Mouse (Mus musculus) yolk sac, embryonic 10.5 days (tissue): ENCODE results near the gene Pde4dip.

Experiments
- DNase-seq: peaks from one replicate; pipeline ENCODE4 v3.0.0-alpha.2; 2017; ENCODE audit warnings: low spot score

Pde4dip gene

GRCm38 (mm10) chr3:97751566-97751965 lies 136.9 kb downstream of the Pde4dip start:
- DNase-seq, result no peak

GRCm38 (mm10) chr3:97748789-97749188 lies 139.7 kb downstream of the Pde4dip start:
- no peak for DNase-seq

DNA sequence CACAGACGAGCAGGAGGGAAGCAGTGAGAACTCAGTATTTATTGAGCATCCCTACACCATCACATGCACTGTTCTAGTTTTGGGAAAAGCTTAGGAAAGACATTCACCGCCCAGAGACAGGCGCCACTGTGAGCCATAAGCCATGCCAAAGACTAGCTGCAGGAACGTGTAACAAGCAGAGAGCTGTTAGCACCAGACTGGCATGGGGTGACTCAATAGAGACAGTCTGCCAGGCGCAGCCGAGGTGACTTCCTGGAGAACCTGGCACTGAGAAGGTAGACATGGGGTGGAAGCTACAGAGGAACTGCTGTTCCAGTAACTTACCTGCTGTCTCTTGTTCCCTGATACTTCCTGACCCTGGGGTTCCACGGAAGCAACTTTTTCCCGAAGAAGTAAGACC lies 145.7 kb downstream of the Pde4dip start:
- DNase-seq, result no peak

DNA sequence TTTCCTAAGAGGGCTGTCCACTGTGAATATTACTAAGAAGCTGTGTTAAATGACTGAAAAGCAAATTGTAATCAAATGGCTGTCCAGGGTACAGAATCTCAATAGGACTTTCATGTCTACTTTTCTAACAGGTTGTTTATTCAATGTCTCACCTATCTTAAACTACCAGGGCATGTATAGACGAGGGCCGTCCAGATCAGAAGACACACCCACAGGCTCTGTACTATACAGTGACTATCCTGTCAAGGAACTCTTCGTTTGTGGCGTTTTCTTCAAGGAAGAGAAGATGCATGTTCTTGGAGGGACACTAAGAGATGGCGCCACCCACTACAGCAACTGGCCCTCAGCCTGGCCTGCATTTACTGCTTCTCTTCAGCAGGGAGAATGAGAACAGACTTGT lies 152.9 kb downstream of the Pde4dip start:
- no peak for DNase-seq

GRCm38 (mm10) chr3:97734259-97734658 lies 154.2 kb downstream of the Pde4dip start:
- no peak for DNase-seq

GRCm38 (mm10) chr3:97732622-97733021 lies 155.9 kb downstream of the Pde4dip start:
- no peak for DNase-seq

DNA sequence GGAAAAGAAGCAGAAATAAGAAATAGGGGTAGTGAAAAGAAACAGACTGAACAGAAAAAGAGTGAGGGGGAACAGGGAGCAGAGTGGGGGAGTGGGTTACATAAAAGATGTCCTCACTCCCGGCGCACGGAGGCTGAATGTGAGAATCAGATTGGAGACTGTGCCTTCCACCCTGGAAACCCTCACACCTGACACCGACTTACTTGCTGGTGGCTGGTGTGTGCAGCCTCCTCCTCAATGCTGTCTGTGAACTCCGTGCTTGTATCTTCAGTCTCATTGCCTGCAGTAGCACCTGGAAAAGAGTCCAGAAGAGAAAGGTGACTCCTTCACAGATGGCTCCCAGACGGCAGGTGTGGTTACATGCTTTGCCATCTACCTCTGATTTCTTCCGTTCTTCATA lies 157.9 kb downstream of the Pde4dip start:
- DNase-seq, result no peak

DNA sequence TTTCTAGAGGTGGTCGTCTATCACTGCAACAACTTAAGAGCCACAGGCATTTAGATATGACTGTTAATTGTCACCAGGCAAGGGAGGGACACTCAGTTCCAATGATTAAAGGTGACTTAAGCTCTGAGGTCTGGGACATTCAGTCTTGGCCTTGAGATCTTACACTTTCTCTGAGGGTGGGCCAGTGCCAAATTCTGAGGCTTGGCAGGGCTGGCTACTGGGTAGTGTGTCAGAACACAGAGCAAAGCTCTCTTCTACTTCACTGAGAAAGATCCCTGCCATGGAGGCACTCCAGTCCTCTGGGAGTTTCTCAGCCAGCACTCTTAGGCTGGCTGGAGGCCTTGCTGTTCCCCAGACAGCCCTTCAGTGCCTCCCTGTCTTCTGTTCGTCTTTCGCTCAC lies 158.4 kb downstream of the Pde4dip start:
- no peak for DNase-seq

DNA sequence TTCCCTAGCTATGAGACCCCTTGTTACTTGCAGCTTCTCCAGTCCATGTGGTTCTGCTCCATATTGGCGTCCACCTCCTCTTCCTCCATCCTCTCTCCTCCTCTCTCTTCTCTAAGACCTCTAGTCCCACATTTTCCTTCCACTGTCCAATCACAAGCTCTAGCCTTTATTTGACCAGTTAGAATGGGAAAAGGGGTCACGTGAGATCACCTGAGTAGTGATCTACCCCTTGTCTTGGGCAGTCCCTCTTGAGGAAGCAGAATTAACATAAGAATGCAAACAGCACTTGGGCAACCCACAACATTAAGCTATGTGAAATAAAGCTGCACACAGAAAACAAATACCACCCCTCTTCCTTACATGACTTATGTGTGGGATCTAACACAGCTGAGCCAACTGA lies 160.7 kb downstream of the Pde4dip start:
- no peak for DNase-seq

DNA sequence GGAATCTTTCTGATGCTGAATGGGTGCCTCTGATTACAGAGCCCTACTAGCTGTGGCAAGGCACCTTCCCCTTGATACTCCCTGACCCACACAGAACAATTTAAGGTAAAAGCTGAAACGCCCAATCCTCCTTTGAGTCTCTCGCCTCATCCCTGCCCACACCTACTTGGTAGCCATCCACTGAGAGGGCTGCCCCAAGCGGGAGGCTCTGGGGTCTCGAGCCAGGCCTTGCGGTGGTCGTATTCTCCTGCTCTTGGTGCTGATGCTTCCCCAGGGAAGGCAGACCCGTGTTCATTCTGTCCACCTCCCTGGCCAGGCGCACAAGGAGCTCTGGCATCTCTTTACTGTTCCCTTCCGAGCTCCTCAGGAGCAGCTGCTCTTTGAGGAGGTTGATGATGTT lies 169.4 kb downstream of the Pde4dip start:
- DNase-seq, result no peak

DNA sequence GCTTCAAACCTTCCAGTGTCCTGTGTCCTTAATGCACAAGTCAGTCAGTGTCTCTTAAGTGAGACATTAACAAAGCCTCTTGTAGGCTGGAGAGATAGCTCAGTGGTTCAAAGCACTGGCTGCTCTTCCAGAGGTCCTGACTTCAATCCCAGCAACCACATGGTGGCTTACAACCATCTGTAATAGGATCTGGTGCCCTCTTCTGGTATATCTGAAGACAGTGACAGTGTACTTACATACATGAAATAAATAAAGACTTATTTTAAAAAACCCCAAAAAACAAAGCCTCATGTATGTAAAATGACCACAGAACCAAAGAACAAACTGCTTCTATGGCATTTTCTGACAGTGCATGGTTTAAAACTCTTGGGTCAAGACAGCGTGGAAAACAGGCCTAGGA lies 172.6 kb downstream of the Pde4dip start:
- DNase-seq, result no peak

GRCm38 (mm10) chr3:97710881-97711280 lies 177.6 kb downstream of the Pde4dip start:
- DNase-seq, result no peak

DNA sequence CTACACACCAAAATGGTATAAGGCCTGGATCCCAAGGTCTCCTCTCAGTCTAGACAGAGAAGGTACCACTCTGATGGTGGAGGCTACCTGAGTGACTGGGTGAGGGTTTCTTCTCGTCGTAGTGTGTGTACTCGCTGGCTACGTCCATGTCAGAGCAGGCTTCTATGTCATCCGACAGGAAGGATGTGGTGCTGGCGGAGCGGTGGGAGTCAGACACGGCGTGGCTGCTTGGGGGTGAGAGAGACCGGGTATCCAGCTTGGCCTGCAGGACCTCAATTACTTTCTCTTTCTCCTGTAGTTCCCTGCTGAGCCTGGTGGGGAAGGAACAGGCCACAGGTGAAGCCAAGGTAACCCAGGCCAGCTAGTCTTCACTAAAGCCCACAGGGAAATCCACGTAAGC lies 178.4 kb downstream of the Pde4dip start:
- no peak for DNase-seq

GRCm38 (mm10) chr3:97706561-97706960 lies 181.9 kb downstream of the Pde4dip start:
- DNase-seq, result no peak

DNA sequence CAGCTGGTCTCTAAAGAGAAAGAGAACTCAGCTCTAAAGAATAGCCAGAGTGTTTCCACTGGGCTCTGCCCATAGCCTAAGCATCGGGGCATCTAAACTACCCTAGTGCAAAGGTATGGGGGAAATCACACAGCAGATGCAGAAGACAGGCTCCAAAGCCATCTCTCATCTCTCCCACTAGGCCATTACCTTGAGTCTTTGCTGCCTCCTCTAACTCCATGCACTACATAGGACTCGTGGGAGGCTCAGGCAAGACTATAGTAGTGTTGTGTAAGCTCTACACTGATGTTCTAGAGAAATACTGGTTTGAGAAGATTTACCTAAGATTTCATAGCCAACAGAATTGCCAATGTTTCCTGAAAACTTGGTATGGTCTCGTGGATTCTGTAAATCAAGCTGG lies 183.0 kb downstream of the Pde4dip start:
- DNase-seq, result no peak

- no peak for DNase-seq
Measured at GRCm38 (mm10) chr3:97702448-97703080, 185.9 kb downstream of the Pde4dip start.

GRCm38 (mm10) chr3:97701198-97701597 lies 187.3 kb downstream of the Pde4dip start:
- DNase-seq, result no peak

GRCm38 (mm10) chr3:97699061-97699460 lies 189.4 kb downstream of the Pde4dip start:
- DNase-seq, result no peak

- DNase-seq, result no peak
Measured at GRCm38 (mm10) chr3:97697291-97697690, 191.2 kb downstream of the Pde4dip start.

GRCm38 (mm10) chr3:97696866-97697265 lies 191.6 kb downstream of the Pde4dip start:
- DNase-seq, result no peak

DNA sequence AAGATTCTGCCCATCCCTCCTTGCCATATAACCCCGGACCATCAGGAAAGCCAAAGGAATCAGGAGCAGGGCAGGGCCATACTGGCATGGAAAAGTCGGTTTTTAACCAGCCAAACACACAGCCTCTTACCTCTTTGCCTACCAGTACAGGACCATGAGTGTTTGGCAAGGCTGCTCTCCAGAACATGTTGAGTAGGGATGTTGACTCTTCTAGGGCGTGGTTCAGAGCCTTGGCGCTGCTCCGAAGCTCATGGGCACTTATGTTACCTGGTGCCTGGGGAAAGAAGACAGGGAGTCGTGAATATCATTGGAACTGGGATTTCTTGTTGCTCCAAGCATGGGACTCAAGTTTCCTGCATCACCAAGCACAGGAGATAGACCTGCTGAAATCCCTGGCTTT lies 194.7 kb downstream of the Pde4dip start:
- DNase-seq, result no peak

DNA sequence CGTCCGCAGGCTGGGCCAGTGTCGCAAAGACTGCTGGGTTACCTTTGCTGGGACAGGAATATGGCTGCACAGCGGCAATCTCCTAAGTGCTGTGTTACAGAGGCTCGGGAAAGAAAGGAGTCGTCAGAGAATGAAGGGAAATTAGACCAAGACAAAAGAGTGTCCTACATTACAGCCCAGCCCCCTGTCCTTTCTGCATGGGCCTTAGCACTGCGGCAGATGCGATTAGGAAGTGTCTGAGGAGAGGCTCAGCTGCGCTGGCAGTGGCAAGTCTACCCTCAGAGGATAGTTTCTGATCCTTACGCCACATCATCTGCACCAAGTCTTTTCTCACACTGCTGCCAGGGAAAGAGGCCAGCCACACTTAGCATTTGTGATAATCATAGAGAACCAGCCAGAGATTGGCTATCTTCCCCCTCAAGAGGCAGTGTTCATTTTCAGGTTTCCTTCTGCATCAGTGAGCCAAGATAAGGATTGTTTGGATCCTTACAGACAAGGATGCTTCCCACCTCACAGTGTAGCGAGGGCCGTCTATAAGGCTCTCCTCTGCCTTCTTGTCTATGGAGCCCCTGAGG lies 197.0 kb downstream of the Pde4dip start:
- DNase-seq, result no peak

- peak; percentile 78 for DNase-seq
Measured at GRCm38 (mm10) chr3:97690590-97690989, 197.9 kb downstream of the Pde4dip start.

DNA sequence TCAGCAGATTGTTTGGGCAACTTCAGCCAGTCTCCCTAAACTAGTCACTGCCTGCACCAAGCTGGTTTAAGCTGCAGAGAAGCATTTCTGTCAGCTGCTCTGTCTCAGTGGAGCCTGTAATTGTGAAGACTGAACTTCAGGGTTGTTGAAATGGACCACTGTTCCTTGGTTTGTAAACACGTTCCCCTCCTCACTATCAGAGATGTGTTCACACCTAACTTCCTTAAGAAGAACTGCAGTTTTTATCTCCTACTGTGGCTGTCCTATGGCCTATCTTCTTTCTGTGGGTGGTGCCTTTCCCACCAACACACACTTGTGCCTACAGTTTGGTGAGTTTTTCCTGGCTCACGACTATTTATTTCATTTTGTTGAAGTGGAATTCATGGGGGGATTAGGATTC lies 199.2 kb downstream of the Pde4dip start:
- no peak for DNase-seq
